Mouse (Mus musculus): ENCODE measurements around the gene Neurl3. TPM values are rescaled to one million over a fixed set of nuclear protein-coding genes. Genes with fewer than 3 reads are reported as not detected.

The Neurl3 gene
- total RNA-seq, 1 experiment, result 0.18 TPM

DNA sequence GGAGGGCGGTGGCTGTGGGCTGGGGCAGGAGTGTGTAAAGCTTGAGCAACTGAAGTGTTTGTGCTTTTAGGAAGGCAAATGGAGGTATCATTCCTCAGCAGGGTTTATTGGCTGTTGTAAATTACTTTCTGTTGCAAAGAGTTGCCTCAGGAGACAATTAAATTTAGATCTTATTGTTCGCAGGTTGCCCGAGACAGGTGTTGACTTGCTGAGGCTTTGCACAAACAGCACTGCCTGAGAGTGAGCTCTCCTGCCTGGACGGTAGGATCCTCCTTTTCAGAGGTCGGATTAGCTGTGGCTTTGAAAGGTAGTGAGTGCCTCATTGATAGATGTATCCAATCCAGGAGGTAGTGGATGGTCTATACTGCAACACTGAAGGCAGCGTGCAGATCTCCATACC is 31.6 kb upstream of the Neurl3 start:
- Histone ChIP-seq H3K36me3 (ENCODE audit: control insufficient read depth, insufficient read depth, low read length, poor library complexity, severe bottlenecking) (no peaks in the 10 kb centered on the region), H3K4me1 (ENCODE audit: control insufficient read depth in 2 of 2, insufficient read depth in 2 of 2, low read length in 2 of 2, poor library complexity in 1 of 2) (peaks cover 0 to 8% of the 10 kb centered on the region in 2 experiments; a peak in 1 of 4 replicates), H3K9ac (ENCODE audit: insufficient read depth, low read depth, low read length, poor library complexity, severe bottlenecking) (no peak overlapping the region), H3K27ac (ENCODE audit: insufficient read depth, low read depth, low read length, poor library complexity, severe bottlenecking) (no peak overlapping the region), H3K9me3 (ENCODE audit: control insufficient read depth, insufficient read depth, low read depth, low read length) (no peaks in the 10 kb centered on the region), H3K4me3 (ENCODE audit: insufficient read depth in 1 of 2, low read depth in 1 of 2, low read length in 2 of 2, poor library complexity in 1 of 2, severe bottlenecking in 1 of 2) (no peak overlapping the region)
- TF ChIP-seq HCFC1 (IDR thresholded peaks at IDR 0.05; ENCODE audit: borderline replicate concordance, insufficient read depth, low read length), result no peak
- TF ChIP-seq ZNF384 (IDR thresholded peaks at IDR 0.05; ENCODE audit: low read depth, low read length), result no peak
- no peak for TF ChIP-seq ZC3H11A (IDR thresholded peaks at IDR 0.05; ENCODE audit: borderline replicate concordance, low read depth, low read length)
- no peak for TF ChIP-seq MAFK (IDR thresholded peaks at IDR 0.05; ENCODE audit: insufficient read depth, low read depth, low read length)
- TF ChIP-seq CHD2 (IDR thresholded peaks at IDR 0.05; ENCODE audit: low read depth, low read length), result no peak
- in situ Hi-C loops (cut with MboI; ENCODE audit: low sequenced_read_pairs in 2 of 2, unreplicated experiment in 2 of 2), result no loop called here
- DNase-seq (ENCODE audit: low read depth, low spot score), result no peak

DNA sequence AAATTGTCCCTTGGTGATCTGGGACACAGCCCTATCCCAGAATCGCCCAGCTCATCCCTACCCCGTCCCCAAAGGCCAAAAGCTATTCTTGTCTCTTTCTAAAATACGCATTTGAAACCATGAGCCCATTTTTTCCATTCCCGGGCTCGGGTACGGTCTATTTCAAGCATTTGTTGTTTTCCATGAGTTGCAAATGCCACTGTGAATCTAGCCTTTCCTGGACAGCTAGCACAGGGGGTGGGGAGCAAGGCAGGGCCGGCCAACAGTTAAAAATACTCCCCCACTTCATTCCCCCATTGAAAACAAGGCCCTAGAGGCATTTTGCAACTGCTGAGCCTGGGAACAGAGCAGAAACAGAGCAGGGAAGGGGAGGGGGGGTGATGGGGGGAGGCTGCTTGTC is 30.3 kb upstream of the Neurl3 start:
- in situ Hi-C loops (cut with MboI; ENCODE audit: low sequenced_read_pairs in 2 of 2, unreplicated experiment in 2 of 2), result no loop called here
- Histone ChIP-seq H3K36me3 (ENCODE audit: control insufficient read depth, insufficient read depth, low read length, poor library complexity, severe bottlenecking) (no peaks in the 10 kb centered on the region), H3K27ac (ENCODE audit: insufficient read depth, low read depth, low read length, poor library complexity, severe bottlenecking) (no peak overlapping the region), H3K9me3 (ENCODE audit: control insufficient read depth, insufficient read depth, low read depth, low read length) (no peaks in the 10 kb centered on the region), H3K9ac (ENCODE audit: insufficient read depth, low read depth, low read length, poor library complexity, severe bottlenecking) (no peak overlapping the region), H3K4me3 (ENCODE audit: insufficient read depth in 1 of 2, low read depth in 1 of 2, low read length in 2 of 2, poor library complexity in 1 of 2, severe bottlenecking in 1 of 2) (no peak overlapping the region), H3K4me1 (ENCODE audit: control insufficient read depth in 2 of 2, insufficient read depth in 2 of 2, low read length in 2 of 2, poor library complexity in 1 of 2) (peaks cover 0 to 8% of the 10 kb centered on the region in 2 experiments; a peak in 1 of 4 replicates)
- TF ChIP-seq HCFC1 (IDR thresholded peaks at IDR 0.05; ENCODE audit: borderline replicate concordance, insufficient read depth, low read length), result no peak
- no peak for TF ChIP-seq ZNF384 (IDR thresholded peaks at IDR 0.05; ENCODE audit: low read depth, low read length)
- TF ChIP-seq CHD2 (IDR thresholded peaks at IDR 0.05; ENCODE audit: low read depth, low read length), result no peak
- no peak for TF ChIP-seq ZC3H11A (IDR thresholded peaks at IDR 0.05; ENCODE audit: borderline replicate concordance, low read depth, low read length)
- no peak for TF ChIP-seq MAFK (IDR thresholded peaks at IDR 0.05; ENCODE audit: insufficient read depth, low read depth, low read length)
- no peak for DNase-seq (ENCODE audit: low read depth, low spot score)

DNA sequence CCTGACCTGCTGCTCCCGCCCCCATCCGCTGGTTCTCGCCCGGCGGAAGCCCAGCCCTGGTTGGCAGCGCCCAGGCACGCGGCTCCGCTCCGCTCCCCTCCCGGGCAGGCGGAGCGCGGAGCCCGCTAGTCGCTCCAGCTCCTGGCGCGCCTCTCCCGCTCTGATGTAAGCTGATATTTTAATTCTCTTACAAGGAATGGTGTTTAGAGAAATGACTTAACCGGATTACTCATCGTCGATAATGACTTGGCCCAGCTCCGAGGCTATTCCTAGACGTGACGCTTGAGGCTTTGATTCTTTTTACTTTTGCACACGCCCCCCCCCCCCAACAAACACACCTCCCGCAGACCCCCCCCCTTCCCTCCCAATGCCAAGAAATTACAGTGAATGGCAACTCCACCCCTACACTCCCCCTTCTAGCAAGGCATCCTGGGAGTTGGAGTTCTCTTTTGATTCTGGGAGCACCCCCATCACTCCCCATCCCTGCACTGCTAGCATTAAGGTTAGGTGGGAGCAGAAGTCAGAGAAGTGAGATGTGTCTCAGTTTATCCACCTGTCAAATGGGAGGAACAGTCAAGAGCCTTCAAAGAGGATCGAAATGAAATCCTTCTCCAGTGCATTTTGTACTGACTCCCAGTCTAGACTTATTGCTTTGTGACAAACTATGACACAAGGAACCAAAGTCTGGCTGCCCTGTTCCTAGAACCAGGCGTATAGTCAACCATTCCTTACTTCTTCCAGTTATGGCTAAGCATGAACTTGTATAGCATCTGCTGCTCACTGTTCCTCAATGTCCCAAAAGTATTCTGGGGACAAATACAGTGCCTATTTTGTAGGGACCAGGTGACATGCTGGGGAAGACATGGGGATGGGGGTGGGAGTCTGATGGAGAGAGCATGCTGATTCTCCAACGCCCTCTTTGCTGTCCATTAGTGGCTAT is 29.2 kb upstream of the Neurl3 start:
- in situ Hi-C loops (cut with MboI; ENCODE audit: low sequenced_read_pairs in 2 of 2, unreplicated experiment in 2 of 2), result no loop called here
- no peak for DNase-seq (ENCODE audit: low read depth, low spot score)
- H3K4me3 ChIP-seq (ENCODE audit: insufficient read depth in 1 of 2, low read depth in 1 of 2, low read length in 2 of 2, poor library complexity in 1 of 2, severe bottlenecking in 1 of 2), result peak overlapping the region; percentile 62 to 70
- H3K27ac ChIP-seq (ENCODE audit: insufficient read depth, low read depth, low read length, poor library complexity, severe bottlenecking), result no peak overlapping the region
- peak overlapping the region; percentile 41 for H3K9ac ChIP-seq (ENCODE audit: insufficient read depth, low read depth, low read length, poor library complexity, severe bottlenecking)
- TF ChIP-seq HCFC1 (IDR thresholded peaks at IDR 0.05; ENCODE audit: borderline replicate concordance, insufficient read depth, low read length) (peak; percentile 90), MAFK (IDR thresholded peaks at IDR 0.05; ENCODE audit: insufficient read depth, low read depth, low read length) (no peak)
- no peaks in the 10 kb centered on the region for H3K9me3 ChIP-seq (ENCODE audit: control insufficient read depth, insufficient read depth, low read depth, low read length)
- H3K4me1 ChIP-seq (ENCODE audit: control insufficient read depth in 2 of 2, insufficient read depth in 2 of 2, low read length in 2 of 2, poor library complexity in 1 of 2), result peaks cover 0 to 6% of the 10 kb centered on the region in 2 experiments; a peak in 1 of 4 replicates
- H3K36me3 ChIP-seq (ENCODE audit: control insufficient read depth, insufficient read depth, low read length, poor library complexity, severe bottlenecking), result no peaks in the 10 kb centered on the region

DNA sequence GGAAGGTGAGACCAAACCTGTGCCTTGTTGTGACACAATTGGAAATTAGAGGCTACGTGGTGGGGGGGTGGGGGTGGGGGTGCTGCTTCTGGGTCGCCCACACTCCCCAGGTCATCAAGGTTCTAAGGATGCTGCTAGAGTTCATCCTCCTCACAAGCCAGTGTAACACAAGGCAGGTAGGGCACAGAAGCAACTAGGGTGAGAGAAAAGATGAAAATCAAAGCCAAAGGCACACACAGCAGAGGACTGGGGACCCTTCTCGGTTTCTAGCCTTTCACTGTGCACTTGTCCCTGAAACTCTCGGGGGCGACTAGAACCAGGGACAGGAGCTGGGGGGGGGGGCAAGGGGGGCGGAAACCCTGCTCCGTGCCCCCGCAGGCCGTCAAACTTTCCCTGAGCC is 28.5 kb upstream of the Neurl3 start:
- peak overlapping the region; percentile 62 to 70 for H3K4me3 ChIP-seq (ENCODE audit: insufficient read depth in 1 of 2, low read depth in 1 of 2, low read length in 2 of 2, poor library complexity in 1 of 2, severe bottlenecking in 1 of 2)
- H3K9ac ChIP-seq (ENCODE audit: insufficient read depth, low read depth, low read length, poor library complexity, severe bottlenecking), result peak overlapping the region; percentile 41
- no peaks in the 10 kb centered on the region for H3K36me3 ChIP-seq (ENCODE audit: control insufficient read depth, insufficient read depth, low read length, poor library complexity, severe bottlenecking)
- TF ChIP-seq CHD2 (IDR thresholded peaks at IDR 0.05; ENCODE audit: low read depth, low read length) (no peak), ZC3H11A (IDR thresholded peaks at IDR 0.05; ENCODE audit: borderline replicate concordance, low read depth, low read length) (no peak), ZNF384 (IDR thresholded peaks at IDR 0.05; ENCODE audit: low read depth, low read length) (no peak), MAFK (IDR thresholded peaks at IDR 0.05; ENCODE audit: insufficient read depth, low read depth, low read length) (no peak), HCFC1 (IDR thresholded peaks at IDR 0.05; ENCODE audit: borderline replicate concordance, insufficient read depth, low read length) (no peak)
- H3K27ac ChIP-seq (ENCODE audit: insufficient read depth, low read depth, low read length, poor library complexity, severe bottlenecking), result no peak overlapping the region
- no peak for DNase-seq (ENCODE audit: low read depth, low spot score)
- in situ Hi-C loops (cut with MboI; ENCODE audit: low sequenced_read_pairs in 2 of 2, unreplicated experiment in 2 of 2), result no loop called here
- peaks cover 0 to 6% of the 10 kb centered on the region in 2 experiments; a peak in 1 of 4 replicates for H3K4me1 ChIP-seq (ENCODE audit: control insufficient read depth in 2 of 2, insufficient read depth in 2 of 2, low read length in 2 of 2, poor library complexity in 1 of 2)
- H3K9me3 ChIP-seq (ENCODE audit: control insufficient read depth, insufficient read depth, low read depth, low read length), result no peaks in the 10 kb centered on the region
